Mouse (Mus musculus): ENCODE results near the gene Aif1. TPM values are rescaled to one million over a fixed set of nuclear protein-coding genes. Genes with fewer than 3 reads are reported as not detected.

The Aif1 gene
- polyA plus RNA-seq, 1 experiment = 17.2 TPM

GRCm38 (mm10) chr17:35168541-35169207 is 7.2 kb downstream of the Aif1 start:
- peak in 1 of 2 experiments; percentile 68 for DNase-seq (ENCODE audit: extremely low spot score in 1 of 2, low spot score in 1 of 2)

- DNase-seq (ENCODE audit: extremely low spot score in 1 of 2, low spot score in 1 of 2) = peak in 1 of 2 experiments; percentile 66
These were observed 8.1 kb downstream of the Aif1 start for GRCm38 (mm10) chr17:35167794-35168193.

GRCm38 (mm10) chr17:35166352-35167035 is 9.4 kb downstream of the Aif1 start:
- DNase-seq (ENCODE audit: extremely low spot score in 1 of 2, low spot score in 1 of 2) = peak in 1 of 2 experiments; percentile 88

- no peak for DNase-seq (ENCODE audit: extremely low spot score in 1 of 2, low spot score in 1 of 2)
These were observed 10.3 kb downstream of the Aif1 start for GRCm38 (mm10) chr17:35165451-35166155.

- peak; percentile 99 to 100 for DNase-seq (ENCODE audit: extremely low spot score in 1 of 2, low spot score in 1 of 2)
These were observed 11.1 kb downstream of the Aif1 start, which contains the start of gene Prrc2a for GRCm38 (mm10) chr17:35164568-35165450. TSS of gene Prrc2a (minus strand) at chr17:35164897.

- no peak for DNase-seq (ENCODE audit: extremely low spot score in 1 of 2, low spot score in 1 of 2)
These were observed 11.7 kb downstream of the Aif1 start for GRCm38 (mm10) chr17:35164218-35164567.

GRCm38 (mm10) chr17:35163326-35164081 is 12.4 kb downstream of the Aif1 start:
- DNase-seq (ENCODE audit: extremely low spot score in 1 of 2, low spot score in 1 of 2) = no peak

- DNase-seq (ENCODE audit: extremely low spot score in 1 of 2, low spot score in 1 of 2) = no peak
These were observed 13.1 kb downstream of the Aif1 start for GRCm38 (mm10) chr17:35162730-35163129.

- DNase-seq (ENCODE audit: extremely low spot score in 1 of 2, low spot score in 1 of 2) = no peak
These were observed 13.7 kb downstream of the Aif1 start for GRCm38 (mm10) chr17:35162121-35162520.

GRCm38 (mm10) chr17:35161421-35161820 is 14.4 kb downstream of the Aif1 start:
- DNase-seq (ENCODE audit: extremely low spot score in 1 of 2, low spot score in 1 of 2) = no peak

- no peak for DNase-seq (ENCODE audit: extremely low spot score in 1 of 2, low spot score in 1 of 2)
These were observed 16.2 kb downstream of the Aif1 start for GRCm38 (mm10) chr17:35159638-35160037.

GRCm38 (mm10) chr17:35158850-35159593 is 16.8 kb downstream of the Aif1 start:
- DNase-seq (ENCODE audit: extremely low spot score in 1 of 2, low spot score in 1 of 2) = no peak

GRCm38 (mm10) chr17:35157661-35158175 is 18.1 kb downstream of the Aif1 start:
- no peak for DNase-seq (ENCODE audit: extremely low spot score in 1 of 2, low spot score in 1 of 2)

GRCm38 (mm10) chr17:35157254-35157653 is 18.6 kb downstream of the Aif1 start:
- no peak for DNase-seq (ENCODE audit: extremely low spot score in 1 of 2, low spot score in 1 of 2)

- no peak for DNase-seq (ENCODE audit: extremely low spot score in 1 of 2, low spot score in 1 of 2)
These were observed 19.2 kb downstream of the Aif1 start for GRCm38 (mm10) chr17:35156461-35157200.

- DNase-seq (ENCODE audit: extremely low spot score in 1 of 2, low spot score in 1 of 2) = no peak
These were observed 20.4 kb downstream of the Aif1 start for GRCm38 (mm10) chr17:35155451-35155850.

- DNase-seq (ENCODE audit: extremely low spot score in 1 of 2, low spot score in 1 of 2) = no peak
These were observed 21.3 kb downstream of the Aif1 start for GRCm38 (mm10) chr17:35154616-35155015.

GRCm38 (mm10) chr17:35153931-35154330 is 21.9 kb downstream of the Aif1 start:
- no peak for DNase-seq (ENCODE audit: extremely low spot score in 1 of 2, low spot score in 1 of 2)
